Mouse (Mus musculus): ENCODE results near the gene Slc25a28.

GRCm38 (mm10) chr19:43711159-43711916 lies 36.7 kb upstream of the Slc25a28 start:
- TF ChIP-seq ZC3H11A (IDR thresholded peaks at IDR 0.05; ENCODE audit: borderline replicate concordance, low read depth, low read length) (no peak), ZNF384 (IDR thresholded peaks at IDR 0.05; ENCODE audit: low read depth, low read length) (no peak), CHD2 (IDR thresholded peaks at IDR 0.05; ENCODE audit: low read depth, low read length) (no peak), HCFC1 (IDR thresholded peaks at IDR 0.05; ENCODE audit: borderline replicate concordance, insufficient read depth, low read length) (no peak)
